Mouse (Mus musculus): ENCODE results near the gene Psip1. TPM values are rescaled to one million over a fixed set of nuclear protein-coding genes. Genes with fewer than 3 reads are reported as not detected.

The Psip1 gene
- total and polyA plus RNA-seq, 3 experiments: 54.0 to 161 (median 68.1) TPM

DNA sequence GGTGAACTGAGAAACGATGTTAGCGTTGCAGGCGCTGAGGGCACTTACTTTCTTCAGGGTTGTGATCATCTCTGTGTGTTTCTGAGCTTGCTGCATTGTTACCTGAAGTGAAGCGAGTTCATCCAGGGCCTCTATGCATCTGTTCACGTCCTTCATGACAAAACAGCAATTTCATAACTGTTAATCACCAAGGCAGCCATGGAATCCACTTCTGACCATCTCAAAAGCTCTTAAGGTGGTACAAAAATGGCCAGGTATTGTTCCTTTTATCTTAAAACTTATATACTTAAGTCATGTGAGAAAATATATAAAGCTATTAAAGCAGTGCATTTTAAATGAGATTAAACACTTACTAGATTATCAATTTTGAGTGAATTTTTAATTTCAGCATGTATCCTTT lies 26.2 kb downstream of the Psip1 start:
- no peak overlapping the region for H3K9ac ChIP-seq (ENCODE audit: control insufficient read depth, low read depth, low read length, poor library complexity, severe bottlenecking)
- H3K4me3 ChIP-seq (ENCODE audit: control insufficient read depth in 1 of 2, insufficient read depth in 1 of 2, low read depth in 2 of 2, low read length in 2 of 2): no peak overlapping the region
- H3K9me3 ChIP-seq (replicated peaks; ENCODE audit: insufficient read depth, low read length): no peaks in the 10 kb centered on the region
- no peak for DNase-seq (ENCODE audit: low read depth, low spot score)
- no peak for TF ChIP-seq KAT2A (conservative IDR thresholded peaks at IDR 0.05; ENCODE audit: low read depth, low read length)
- no peak for TF ChIP-seq NELFE (IDR thresholded peaks at IDR 0.05; ENCODE audit: low read depth, low read length)
- no peak for TF ChIP-seq MEF2A (IDR thresholded peaks at IDR 0.05; ENCODE audit: extremely low read depth, insufficient replicate concordance, low read depth, low read length, poor library complexity, severe bottlenecking)
- peaks cover 6 to 13% of the 10 kb centered on the region in 2 experiments for H3K4me1 ChIP-seq (ENCODE audit: control insufficient read depth in 1 of 2, insufficient read depth in 2 of 2, low read length in 2 of 2)
- H3K27ac ChIP-seq (ENCODE audit: control insufficient read depth, low read depth, low read length): no peak overlapping the region
- peaks cover 27 to 61% of the 10 kb centered on the region in 2 experiments for H3K36me3 ChIP-seq (ENCODE audit: control insufficient read depth in 1 of 2, insufficient read depth in 2 of 2, low read length in 2 of 2)
- no peaks in the 10 kb centered on the region for H3K79me2 ChIP-seq (ENCODE audit: control insufficient read depth, insufficient read depth, low read length, poor library complexity)
- H3K27me3 ChIP-seq (ENCODE audit: control insufficient read depth in 1 of 2, insufficient read depth in 2 of 2, low read length in 2 of 2): no peaks in the 10 kb centered on the region

DNA sequence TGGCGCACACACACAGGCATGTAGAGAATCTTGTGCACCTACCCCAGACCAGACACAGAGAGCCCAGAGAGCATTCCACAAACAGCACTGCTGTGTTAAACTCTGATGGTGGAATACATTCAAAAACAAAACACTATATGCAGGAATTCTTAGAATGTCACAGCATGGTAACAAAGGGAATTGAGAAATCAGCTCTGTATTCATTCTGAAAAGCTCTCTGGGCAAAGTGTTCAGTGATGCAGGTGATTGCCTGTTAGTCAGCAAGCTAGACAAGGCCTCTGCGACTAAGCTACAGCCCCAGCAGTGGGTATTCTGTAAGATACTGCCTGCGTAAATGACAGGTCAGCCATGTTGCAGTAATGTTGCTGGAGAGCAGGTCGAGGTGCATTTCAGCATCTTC lies 35.5 kb downstream of the Psip1 start:
- H3K4me3 ChIP-seq (ENCODE audit: control insufficient read depth in 1 of 2, insufficient read depth in 1 of 2, low read depth in 2 of 2, low read length in 2 of 2): no peak overlapping the region
- H3K9me3 ChIP-seq (replicated peaks; ENCODE audit: insufficient read depth, low read length): no peaks in the 10 kb centered on the region
- no peak overlapping the region for H3K27ac ChIP-seq (ENCODE audit: control insufficient read depth, low read depth, low read length)
- H3K4me1 ChIP-seq (ENCODE audit: control insufficient read depth in 1 of 2, insufficient read depth in 2 of 2, low read length in 2 of 2): no peaks in the 10 kb centered on the region
- H3K9ac ChIP-seq (ENCODE audit: control insufficient read depth, low read depth, low read length, poor library complexity, severe bottlenecking): no peak overlapping the region
- TF ChIP-seq GABPA (IDR thresholded peaks at IDR 0.05; ENCODE audit: low read depth, low read length) (no peak), MEF2A (IDR thresholded peaks at IDR 0.05; ENCODE audit: extremely low read depth, insufficient replicate concordance, low read depth, low read length, poor library complexity, severe bottlenecking) (no peak), ETS1 (IDR thresholded peaks at IDR 0.05; ENCODE audit: low read depth, low read length) (no peak), RCOR1 (IDR thresholded peaks at IDR 0.05; ENCODE audit: low read depth, low read length) (no peak), MAZ (IDR thresholded peaks at IDR 0.05; ENCODE audit: low read depth, low read length) (no peak), NELFE (IDR thresholded peaks at IDR 0.05; ENCODE audit: low read depth, low read length) (no peak), MXI1 (IDR thresholded peaks at IDR 0.05; ENCODE audit: low read depth, low read length) (no peak), MAFK (IDR thresholded peaks at IDR 0.05; ENCODE audit: borderline replicate concordance, low read depth, low read length) (no peak)
- H3K79me2 ChIP-seq (ENCODE audit: control insufficient read depth, insufficient read depth, low read length, poor library complexity): no peaks in the 10 kb centered on the region
- peaks cover 0 to 38% of the 10 kb centered on the region in 2 experiments; a peak in 2 of 4 replicates for H3K36me3 ChIP-seq (ENCODE audit: control insufficient read depth in 1 of 2, insufficient read depth in 2 of 2, low read length in 2 of 2)
- DNase-seq (ENCODE audit: low read depth, low spot score): no peak
- no peaks in the 10 kb centered on the region for H3K27me3 ChIP-seq (ENCODE audit: control insufficient read depth in 1 of 2, insufficient read depth in 2 of 2, low read length in 2 of 2)

DNA sequence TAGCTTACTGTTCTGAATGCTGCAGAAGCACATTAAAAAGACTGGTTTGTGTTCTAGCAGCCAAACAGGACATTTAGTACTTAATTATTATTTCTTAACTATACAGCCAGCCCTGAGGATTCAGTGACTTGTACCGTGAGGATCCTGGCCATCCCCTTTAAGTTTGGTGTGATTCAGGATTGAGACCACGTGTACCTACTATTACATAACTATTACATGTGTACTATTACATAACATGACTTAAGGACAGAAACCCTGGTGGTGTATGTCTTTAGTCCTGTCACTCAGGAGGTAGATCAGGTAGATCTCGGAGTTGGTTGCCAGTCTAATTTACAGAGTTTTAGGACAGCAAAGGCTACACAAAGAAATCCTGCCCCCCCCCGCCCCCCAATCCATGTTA lies 45.2 kb downstream of the Psip1 start:
- DNase-seq (ENCODE audit: low read depth, low spot score): no peak
- no peak overlapping the region for H3K27ac ChIP-seq (ENCODE audit: control insufficient read depth, low read depth, low read length)
- no peaks in the 10 kb centered on the region for H3K79me2 ChIP-seq (ENCODE audit: control insufficient read depth, insufficient read depth, low read length, poor library complexity)
- no peak overlapping the region for H3K4me3 ChIP-seq (ENCODE audit: control insufficient read depth in 1 of 2, insufficient read depth in 1 of 2, low read depth in 2 of 2, low read length in 2 of 2)
- no peak for TF ChIP-seq MAX (IDR thresholded peaks at IDR 0.05; ENCODE audit: low read length)
- TF ChIP-seq ETS1 (IDR thresholded peaks at IDR 0.05; ENCODE audit: low read depth, low read length): no peak
- TF ChIP-seq SIN3A (IDR thresholded peaks at IDR 0.05; ENCODE audit: low read length): no peak
- TF ChIP-seq USF2 (IDR thresholded peaks at IDR 0.05; ENCODE audit: borderline replicate concordance in 1 of 2, insufficient read depth in 1 of 2, low read depth in 1 of 2, low read length in 2 of 2): no peak
- no peak for TF ChIP-seq TAL1 (IDR thresholded peaks at IDR 0.05; ENCODE audit: low read length)
- no peak for TF ChIP-seq SMC3 (IDR thresholded peaks at IDR 0.05; ENCODE audit: low read depth, low read length)
- no peak for TF ChIP-seq POLR2A (IDR thresholded peaks at IDR 0.05; ENCODE audit: control insufficient read depth in 1 of 2, insufficient read depth in 1 of 2, low read depth in 1 of 2, low read length in 2 of 2, poor library complexity in 1 of 2)
- no peak for TF ChIP-seq NELFE (IDR thresholded peaks at IDR 0.05; ENCODE audit: low read depth, low read length)
- no peak for TF ChIP-seq MYC (IDR thresholded peaks at IDR 0.05; ENCODE audit: low read depth, low read length)
- no peak for TF ChIP-seq USF1 (IDR thresholded peaks at IDR 0.05; ENCODE audit: low read depth, low read length)
- H3K9me3 ChIP-seq (replicated peaks; ENCODE audit: insufficient read depth, low read length): no peaks in the 10 kb centered on the region
- peaks cover 0 to 2% of the 10 kb centered on the region in 2 experiments; a peak in 2 of 4 replicates for H3K4me1 ChIP-seq (ENCODE audit: control insufficient read depth in 1 of 2, insufficient read depth in 2 of 2, low read length in 2 of 2)
- peaks cover 8 to 26% of the 10 kb centered on the region in 2 experiments for H3K36me3 ChIP-seq (ENCODE audit: control insufficient read depth in 1 of 2, insufficient read depth in 2 of 2, low read length in 2 of 2)
- H3K9ac ChIP-seq (ENCODE audit: control insufficient read depth, low read depth, low read length, poor library complexity, severe bottlenecking): no peak overlapping the region
- no peaks in the 10 kb centered on the region for H3K27me3 ChIP-seq (ENCODE audit: control insufficient read depth in 1 of 2, insufficient read depth in 2 of 2, low read length in 2 of 2)

Data from MEL (cell line).